Mouse (Mus musculus) intestine, embryonic 16.5 days (tissue): ENCODE measurements around the gene Slc29a3. TPM values are rescaled to one million over a fixed set of nuclear protein-coding genes. Genes with fewer than 3 reads are reported as not detected.
A peak's percentile ranks its signal among the peaks of the same experiment; 100 is the strongest.

Experiments used
- ATAC-seq: fragments of 200-750 bp; cut with Nextera tagmentation; 2 replicates; pipeline ENCODE4 v1.8.0; 2017; ENCODE audit warnings: moderate TSS enrichment, moderate library complexity
- H3K27ac ChIP-seq: fragments of 300-500 bp; sonication (generic); 2 replicates; pipeline ENCODE4 v1.5.1; 2014; ENCODE audit warnings: mild to moderate bottlenecking, low read length
- H3K27me3 ChIP-seq: fragments of 300-500 bp; sonication (generic); replicated peaks from 2 replicates; pipeline ENCODE4 v1.6.1; 2014; ENCODE audit warnings: low read length, control low read depth, mixed read lengths; ENCODE audit not compliant: control insufficient read depth, insufficient read depth
- H3K36me3 ChIP-seq: fragments of 300-500 bp; sonication (generic); 2 replicates; pipeline ENCODE4 v1.6.1; 2014; ENCODE audit warnings: low read length, control low read depth; ENCODE audit not compliant: control insufficient read depth, insufficient read depth
- H3K4me1 ChIP-seq: fragments of 300-500 bp; sonication (generic); 2 replicates; pipeline ENCODE4 v1.6.1; 2014; ENCODE audit warnings: low read length, control low read depth, mixed read lengths; ENCODE audit not compliant: control insufficient read depth, insufficient read depth
- H3K4me2 ChIP-seq: fragments of 300-500 bp; sonication (generic); 2 replicates; pipeline ENCODE4 v1.6.1; 2014; ENCODE audit warnings: low read depth, low read length, control low read depth
- H3K4me3 ChIP-seq: fragments of 300-500 bp; sonication (generic); 2 replicates; pipeline ENCODE4 v1.5.1; 2014; ENCODE audit warnings: mild to moderate bottlenecking, low read length
- H3K9ac ChIP-seq: fragments of 300-500 bp; sonication (generic); 2 replicates; pipeline ENCODE4 v1.6.1; 2014; ENCODE audit warnings: low read depth, low read length
- H3K9me3 ChIP-seq: fragments of 300-500 bp; sonication (generic); 2 replicates; pipeline ENCODE4 v1.6.1; 2016; ENCODE audit warnings: low read length, control low read depth; ENCODE audit not compliant: control insufficient read depth
- WGBS: fragments of 180-500 bp; shearing (Covaris S2); extraction: QIAGEN DNeasy Blood & Tissue Kit; methylation state at CpG from one replicate; pipeline ENCODE4 v1.1.7; 2014; 5-methylcytosine and 5-hydroxymethylcytosine counted together
- polyA plus RNA-seq: library from polyadenylated mRNA; unstranded; fragments of >200 nt; fragmentation: Nextera tagmentation; extraction: Ambion mirVana; gene quantifications from 2 replicates; pipeline ENCODE4 v1.2.1, GENCODE M21; 2015

The Slc29a3 gene
- polyA plus RNA-seq, 1 experiment from 2014 or later = 8.2 TPM

GRCm38 (mm10) chr10:60691671-60692390 is 60.8 kb downstream of the Slc29a3 start:
- H3K4me1 ChIP-seq = peaks cover 1% of the 10 kb centered on the region
- H3K9me3 ChIP-seq = no peaks in the 10 kb centered on the region
- no peak overlapping the region for H3K27ac ChIP-seq
- 62% methylated on average over 20 of the region's 20 CpGs for WGBS
- H3K9ac ChIP-seq = no peak overlapping the region
- H3K36me3 ChIP-seq = no peaks in the 10 kb centered on the region
- no peak overlapping the region for H3K4me3 ChIP-seq
- no peak overlapping the region for H3K4me2 ChIP-seq
- no peak for ATAC-seq
- peaks cover 14% of the 10 kb centered on the region for H3K27me3 ChIP-seq

GRCm38 (mm10) chr10:60690960-60691359 is 61.6 kb downstream of the Slc29a3 start:
- no peaks in the 10 kb centered on the region for H3K36me3 ChIP-seq
- H3K9ac ChIP-seq = no peak overlapping the region
- no peaks in the 10 kb centered on the region for H3K9me3 ChIP-seq
- 41% methylated on average over 6 of the region's 6 CpGs for WGBS
- peaks cover 23% of the 10 kb centered on the region for H3K27me3 ChIP-seq
- H3K4me3 ChIP-seq = no peak overlapping the region
- no peak overlapping the region for H3K27ac ChIP-seq
- ATAC-seq = no peak
- peaks cover 10% of the 10 kb centered on the region for H3K4me1 ChIP-seq
- H3K4me2 ChIP-seq = no peak overlapping the region

GRCm38 (mm10) chr10:60689396-60689795 is 63.2 kb downstream of the Slc29a3 start:
- WGBS = 70% methylated on average over 4 of the region's 4 CpGs
- Histone ChIP-seq H3K4me2 (no peak overlapping the region), H3K36me3 (no peaks in the 10 kb centered on the region), H3K27ac (no peak overlapping the region), H3K27me3 (peaks cover 39% of the 10 kb centered on the region), H3K4me1 (peaks cover 11% of the 10 kb centered on the region), H3K9ac (no peak overlapping the region), H3K4me3 (no peak overlapping the region), H3K9me3 (no peaks in the 10 kb centered on the region)
- ATAC-seq = no peak

GRCm38 (mm10) chr10:60687011-60687776 is 65.4 kb downstream of the Slc29a3 start:
- Histone ChIP-seq H3K4me3 (peak overlapping the region; percentile 65), H3K4me2 (peak overlapping the region; percentile 99), H3K27me3 (peaks cover 41% of the 10 kb centered on the region), H3K36me3 (no peaks in the 10 kb centered on the region), H3K9ac (peak overlapping the region; percentile 70), H3K9me3 (no peaks in the 10 kb centered on the region), H3K4me1 (peaks cover 11% of the 10 kb centered on the region), H3K27ac (no peak overlapping the region)
- WGBS = under 1% methylated on average over 75 of the region's 76 CpGs
- ATAC-seq = peak; percentile 82

GRCm38 (mm10) chr10:60686641-60686975 is 66.0 kb downstream of the Slc29a3 start:
- Histone ChIP-seq H3K4me2 (peak overlapping the region; percentile 99), H3K27me3 (peaks cover 41% of the 10 kb centered on the region), H3K27ac (no peak overlapping the region), H3K4me3 (peak overlapping the region; percentile 65), H3K36me3 (no peaks in the 10 kb centered on the region), H3K9ac (peak overlapping the region; percentile 70), H3K4me1 (peaks cover 11% of the 10 kb centered on the region), H3K9me3 (no peaks in the 10 kb centered on the region)
- ATAC-seq = no peak
- WGBS = under 1% methylated on average over 37 of the region's 37 CpGs

- H3K36me3 ChIP-seq = no peaks in the 10 kb centered on the region
- H3K9ac ChIP-seq = no peak overlapping the region
- H3K4me3 ChIP-seq = peak overlapping the region; percentile 65
- H3K27ac ChIP-seq = no peak overlapping the region
- peaks cover 11% of the 10 kb centered on the region for H3K4me1 ChIP-seq
- peak overlapping the region; percentile 99 for H3K4me2 ChIP-seq
- ATAC-seq = no peak
- H3K27me3 ChIP-seq = peaks cover 41% of the 10 kb centered on the region
- no peaks in the 10 kb centered on the region for H3K9me3 ChIP-seq
- WGBS = 6% methylated on average over 50 of the region's 50 CpGs
These were observed 66.6 kb downstream of the Slc29a3 start for GRCm38 (mm10) chr10:60685764-60686640.

- H3K4me2 ChIP-seq = no peak overlapping the region
- H3K27ac ChIP-seq = no peak overlapping the region
- H3K27me3 ChIP-seq = no peaks in the 10 kb centered on the region
- no peaks in the 10 kb centered on the region for H3K4me1 ChIP-seq
- no peak for ATAC-seq
- no peaks in the 10 kb centered on the region for H3K36me3 ChIP-seq
- H3K9me3 ChIP-seq = no peaks in the 10 kb centered on the region
- 83% methylated on average over 3 of the region's 3 CpGs for WGBS
- no peak overlapping the region for H3K9ac ChIP-seq
- no peak overlapping the region for H3K4me3 ChIP-seq
These were observed 73.7 kb downstream of the Slc29a3 start for GRCm38 (mm10) chr10:60678926-60679325.

- H3K27ac ChIP-seq = no peak overlapping the region
- ATAC-seq = no peak
- H3K36me3 ChIP-seq = no peaks in the 10 kb centered on the region
- H3K4me1 ChIP-seq = no peaks in the 10 kb centered on the region
- 63% methylated on average over 4 of the region's 4 CpGs for WGBS
- no peak overlapping the region for H3K4me2 ChIP-seq
- no peaks in the 10 kb centered on the region for H3K9me3 ChIP-seq
- no peak overlapping the region for H3K4me3 ChIP-seq
- no peaks in the 10 kb centered on the region for H3K27me3 ChIP-seq
- H3K9ac ChIP-seq = no peak overlapping the region
These were observed 75.3 kb downstream of the Slc29a3 start for GRCm38 (mm10) chr10:60677319-60677718.

- Histone ChIP-seq H3K36me3 (no peaks in the 10 kb centered on the region), H3K27me3 (no peaks in the 10 kb centered on the region), H3K4me2 (no peak overlapping the region), H3K4me1 (no peaks in the 10 kb centered on the region), H3K27ac (no peak overlapping the region), H3K9ac (no peak overlapping the region), H3K4me3 (no peak overlapping the region), H3K9me3 (no peaks in the 10 kb centered on the region)
- no peak for ATAC-seq
- WGBS = 52% methylated on average over 8 of the region's 8 CpGs
These were observed 82.4 kb downstream of the Slc29a3 start for GRCm38 (mm10) chr10:60670166-60670565.
